Mouse (Mus musculus) spleen, adult 12 weeks (tissue): ENCODE measurements at regions not wholly inside any gene's neighbourhood (a gene's known extent, or its start where the extent isn't known, plus 50 kb on each side); places are given as distances from the start of the nearest gene placed in this dataset.
"Not testable (repeated sequence)": the region's sequence is repeated elsewhere in the genome, so short reads cannot be mapped to it uniquely, and the experiment has no call there.

Source experiments
- DNase-seq: peaks from one replicate; pipeline ENCODE4 v3.0.0; 2022; ENCODE audit warnings: low spot score

- DNase-seq: no peak
These were observed 274.5 kb downstream of the Fam19a5 start for GRCm38 (mm10) chr15:87818566-87818965.

DNA sequence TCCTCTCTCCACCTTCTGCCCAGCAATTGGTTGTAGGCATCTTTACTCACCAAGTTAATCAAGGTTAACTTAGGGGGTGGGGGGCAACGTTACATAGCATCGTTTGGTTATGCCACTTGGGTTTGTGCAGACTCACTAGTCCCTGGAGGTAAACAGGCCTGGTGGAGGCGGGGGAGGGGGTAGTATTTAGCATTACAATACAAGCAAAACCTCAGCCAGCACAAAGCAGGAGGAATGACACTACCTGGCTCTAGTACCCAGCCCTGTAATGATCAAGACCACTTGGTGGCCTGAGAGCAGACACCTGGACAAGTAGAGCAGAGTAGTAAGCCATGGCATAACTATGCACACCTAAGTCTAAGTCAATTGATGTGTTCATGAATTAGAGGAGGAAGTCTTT, 298.0 kb downstream of the Fam19a5 start:
- DNase-seq: no peak

DNA sequence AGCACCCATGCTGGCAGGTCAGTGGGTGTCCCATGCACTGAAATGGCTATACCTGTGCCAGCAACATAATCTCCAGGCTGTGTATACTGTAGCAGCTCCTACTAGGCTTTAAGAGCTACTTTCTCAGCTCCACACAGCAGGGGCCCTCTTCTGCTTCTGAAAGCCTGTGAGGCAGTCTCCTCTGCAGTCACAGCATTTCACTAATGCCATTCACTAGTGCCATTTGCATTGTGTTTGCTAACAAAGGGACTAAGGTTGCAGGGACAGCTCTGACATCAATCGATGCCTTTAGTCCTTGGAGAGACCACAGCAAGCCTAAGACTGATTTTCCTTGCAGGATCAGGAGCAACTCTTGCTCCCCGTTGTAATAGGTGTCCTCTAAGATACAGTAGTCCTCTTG, 315.0 kb downstream of the Fam19a5 start:
- no peak for DNase-seq

- no peak for DNase-seq
These were observed 332.3 kb downstream of the Fam19a5 start for GRCm38 (mm10) chr15:87876286-87876899.

GRCm38 (mm10) chr15:87890903-87891302, 346.8 kb downstream of the Fam19a5 start:
- DNase-seq: no peak

GRCm38 (mm10) chr15:87894866-87895265, 350.8 kb downstream of the Fam19a5 start:
- not testable (repeated sequence) for DNase-seq

GRCm38 (mm10) chr15:87898655-87899054, 354.6 kb downstream of the Fam19a5 start:
- DNase-seq: no peak

GRCm38 (mm10) chr15:87904436-87904835, 360.3 kb downstream of the Fam19a5 start:
- no peak for DNase-seq

DNA sequence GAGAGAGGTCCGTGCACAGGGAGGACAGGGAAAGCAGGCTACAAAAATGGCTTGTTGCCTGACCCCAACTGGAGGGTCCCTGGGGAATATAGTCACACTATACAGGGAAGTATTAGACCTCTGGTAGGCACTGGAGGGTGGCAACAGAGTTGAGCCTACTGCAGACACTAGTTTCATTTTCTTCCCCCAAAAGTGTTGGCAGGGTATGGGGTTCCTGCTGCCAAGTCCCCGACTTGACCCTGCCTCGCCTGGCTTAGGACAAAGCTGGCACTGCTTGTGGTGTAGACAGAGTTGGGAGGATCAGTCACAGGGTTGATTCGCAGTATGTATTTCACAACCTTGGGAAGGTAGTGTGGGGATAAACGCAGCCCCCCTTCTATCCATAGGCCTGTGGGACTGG, 362.2 kb downstream of the Fam19a5 start:
- DNase-seq: no peak

DNA sequence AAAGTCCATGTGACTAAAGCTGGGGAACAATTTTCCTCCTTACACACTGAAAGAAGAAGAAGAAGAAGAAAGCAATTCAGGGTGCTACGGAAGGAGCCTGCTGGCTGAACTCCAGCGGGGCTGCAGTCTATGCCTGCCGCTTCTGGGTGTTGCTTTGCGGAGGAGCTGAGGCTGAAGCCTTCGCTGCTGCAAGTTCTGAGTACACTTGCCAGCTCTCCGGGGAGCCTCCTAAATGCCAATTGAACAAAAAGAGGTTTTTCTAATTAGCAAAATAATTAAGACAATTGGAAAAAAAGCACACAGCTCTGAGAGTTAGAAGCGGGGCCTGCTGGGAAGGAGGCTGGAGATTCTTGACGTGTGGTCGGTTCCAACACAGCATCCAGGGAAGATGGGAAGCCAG, 378.0 kb downstream of the Fam19a5 start:
- no peak for DNase-seq

DNA sequence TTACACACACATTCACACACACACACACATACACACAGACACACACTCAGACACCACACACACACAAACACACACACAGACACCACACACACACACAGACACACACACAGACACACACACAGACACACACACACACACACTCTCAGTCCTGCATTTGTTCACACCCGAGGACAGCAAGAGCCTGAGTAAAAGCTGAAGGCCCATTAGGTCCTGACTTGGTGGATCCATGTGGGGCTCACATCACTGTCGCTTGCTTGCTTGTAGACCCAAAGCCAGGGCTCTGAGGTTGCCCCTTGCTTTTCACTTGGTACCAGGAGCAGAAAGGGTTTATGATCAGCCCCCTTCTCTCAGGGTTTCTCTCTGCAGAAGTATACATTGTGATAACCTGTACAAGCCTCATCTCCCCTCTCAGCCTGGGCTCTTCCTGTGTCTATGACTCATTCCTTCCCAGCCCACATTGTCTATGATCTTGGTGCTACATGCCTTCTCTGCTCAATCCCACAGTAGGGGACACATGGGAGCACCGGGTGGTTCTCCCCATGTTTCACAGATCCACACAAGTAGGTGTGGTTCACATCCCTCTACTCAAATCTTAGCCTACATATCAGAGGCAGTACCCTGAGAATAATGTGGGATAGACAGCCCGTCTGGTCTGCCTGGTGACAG, 378.8 kb downstream of the Fam19a5 start:
- DNase-seq: no peak

DNA sequence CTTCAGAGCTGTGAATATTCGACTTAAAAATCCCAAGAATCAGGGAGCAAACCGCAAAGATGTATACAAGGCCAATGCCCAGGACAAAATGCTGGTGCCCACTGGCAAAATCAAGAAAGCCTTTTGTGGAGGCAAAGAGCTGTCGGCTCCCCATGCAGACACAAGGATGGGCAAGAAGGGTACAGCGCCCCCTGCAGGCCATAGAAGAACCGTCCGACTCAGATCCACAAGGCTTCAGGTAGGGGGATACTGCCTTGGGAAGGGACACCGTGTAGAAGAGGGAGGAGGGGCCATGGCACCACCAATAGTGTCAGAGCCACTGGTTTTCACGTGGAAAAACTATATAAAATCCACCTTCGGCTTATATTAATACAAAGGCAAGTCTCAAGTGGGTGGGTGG, 379.8 kb downstream of the Fam19a5 start:
- DNase-seq: no peak

- no peak for DNase-seq
These were observed 391.9 kb downstream of the Fam19a5 start for GRCm38 (mm10) chr15:87936041-87936440.

GRCm38 (mm10) chr15:87940837-87941236, 396.7 kb downstream of the Fam19a5 start:
- no peak for DNase-seq

- no peak for DNase-seq
These were observed 408.4 kb downstream of the Fam19a5 start for GRCm38 (mm10) chr15:87952531-87952930.

DNA sequence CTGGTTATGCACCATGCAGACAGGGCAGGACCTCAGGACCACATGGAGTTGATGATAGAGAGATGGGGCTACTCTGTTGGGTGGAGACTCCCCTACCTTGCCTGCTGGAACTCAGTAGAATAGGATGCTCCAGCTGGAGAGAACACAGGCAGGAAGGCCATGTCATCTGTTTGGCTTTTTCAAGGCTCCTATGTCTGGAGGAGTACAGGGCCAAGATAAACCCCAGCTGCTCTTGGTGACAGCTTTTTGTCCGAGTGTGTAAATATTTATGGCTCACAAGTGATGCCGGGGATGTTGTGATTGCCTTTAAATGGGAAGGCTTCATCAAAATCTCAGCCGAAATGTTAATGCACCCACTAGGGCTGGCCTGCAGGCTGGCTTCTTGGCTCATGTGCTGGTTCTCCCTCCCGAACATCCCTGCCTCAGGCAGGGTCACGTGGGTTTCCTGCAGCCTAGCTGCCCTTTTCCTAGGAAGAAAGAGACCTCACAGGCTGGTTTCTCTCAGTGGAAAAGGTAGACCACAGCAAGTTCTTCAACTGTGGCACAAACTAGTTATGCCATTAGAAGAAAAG, 411.7 kb downstream of the Fam19a5 start:
- DNase-seq: no peak

DNA sequence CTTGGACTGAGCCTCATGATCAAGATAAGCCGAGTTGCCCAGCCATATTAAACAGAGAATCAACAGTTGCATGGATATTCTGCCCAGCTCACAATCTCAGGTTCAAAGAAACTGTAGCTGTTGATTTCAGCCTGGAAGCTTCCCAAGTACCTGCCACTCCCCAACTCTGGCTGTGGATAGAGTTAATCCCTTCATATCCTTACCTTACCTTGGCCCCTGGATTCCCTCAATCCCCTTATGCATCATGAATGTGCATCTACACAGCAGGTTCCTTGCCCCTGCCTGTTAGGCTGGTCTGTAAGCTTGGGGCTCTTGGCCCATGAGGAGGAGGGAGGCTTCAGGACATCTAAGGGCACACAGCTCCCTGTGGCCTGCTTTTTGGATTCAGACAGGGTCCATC, 414.8 kb downstream of the Fam19a5 start:
- no peak for DNase-seq

DNA sequence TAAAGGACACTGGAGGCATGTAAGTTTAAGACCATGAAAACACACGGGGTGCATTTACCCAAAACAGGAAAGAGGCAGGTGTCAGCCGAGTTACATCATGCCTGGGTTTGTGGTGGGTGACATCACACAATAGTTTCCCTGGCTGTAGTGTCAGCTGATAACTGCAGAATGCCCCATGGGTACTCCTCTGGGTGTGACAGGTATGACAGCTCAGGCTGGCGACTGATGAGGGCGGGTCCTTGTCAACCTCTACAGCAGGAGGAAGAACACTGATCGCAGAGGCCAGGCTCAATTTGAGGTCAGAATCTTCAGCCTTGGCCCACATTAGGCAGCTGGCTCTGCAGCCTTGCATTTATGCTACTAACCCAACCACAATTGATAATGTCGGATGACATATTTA, 428.5 kb downstream of the Fam19a5 start:
- no peak for DNase-seq

- no peak for DNase-seq
These were observed 443.4 kb downstream of the Fam19a5 start for GRCm38 (mm10) chr15:87987322-87987985.

- no peak for DNase-seq
These were observed 450.4 kb downstream of the Fam19a5 start for GRCm38 (mm10) chr15:87994546-87994945.

DNA sequence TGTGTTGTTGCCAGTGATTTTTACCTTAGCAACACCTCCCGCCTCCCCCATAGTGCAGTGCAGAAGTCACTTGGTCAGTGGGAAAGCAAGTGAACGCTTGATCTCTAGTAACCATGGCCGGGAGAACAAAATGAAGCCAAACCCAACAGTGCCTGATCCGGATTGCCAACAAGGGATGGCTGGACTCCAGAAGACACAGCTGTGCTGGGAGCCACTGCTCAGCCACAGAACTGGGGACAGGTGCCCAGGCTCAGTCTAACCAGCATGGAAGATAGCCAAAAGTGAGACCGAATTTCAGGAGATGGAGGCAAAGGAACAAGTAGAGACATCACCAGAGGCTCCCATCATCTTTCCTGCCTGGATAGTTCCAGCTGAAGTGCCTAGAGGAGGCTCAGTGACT, 473.0 kb downstream of the Fam19a5 start:
- no peak for DNase-seq

- no peak for DNase-seq
These were observed 488.7 kb downstream of the Fam19a5 start for GRCm38 (mm10) chr15:88032751-88033150.

- DNase-seq: no peak
These were observed 489.6 kb downstream of the Fam19a5 start for GRCm38 (mm10) chr15:88033725-88034124.
